Mouse (Mus musculus) midbrain, embryonic 11.5 days (tissue): Measurements from ENCODE around the gene Kcnk13. TPM values are rescaled to one million over a fixed set of nuclear protein-coding genes. Genes with fewer than 3 reads are reported as not detected.
A peak's percentile ranks its signal among the peaks of the same experiment; 100 is the strongest.

ENCODE experiments used
- ATAC-seq: fragments of 200-750 bp; cut with Nextera tagmentation; 2 replicates; pipeline ENCODE4 v1.8.0; 2017; ENCODE audit warnings: moderate TSS enrichment, moderate library complexity; ENCODE audit not compliant: low FRiP score
- DNase-seq: peaks from one replicate; pipeline ENCODE4 v3.0.0; 2015; ENCODE audit warnings: low spot score; ENCODE audit errors: missing footprints
- H3K27ac ChIP-seq: fragments of 300-500 bp; sonication (generic); 2 replicates; pipeline ENCODE4 v1.5.1; 2014; ENCODE audit warnings: low read depth, low read length
- H3K27me3 ChIP-seq: fragments of 300-500 bp; sonication (generic); 2 replicates; pipeline ENCODE4 v1.6.1; 2014; ENCODE audit warnings: mild to moderate bottlenecking, low read length, moderate library complexity, mixed read lengths; ENCODE audit not compliant: control insufficient read depth, insufficient read depth
- H3K36me3 ChIP-seq: fragments of 300-500 bp; sonication (generic); 2 replicates; pipeline ENCODE4 v1.6.1; 2014; ENCODE audit warnings: mild to moderate bottlenecking, low read length, moderate library complexity, mixed read lengths; ENCODE audit not compliant: control insufficient read depth, insufficient read depth
- H3K4me1 ChIP-seq: fragments of 300-500 bp; sonication (generic); 2 replicates; pipeline ENCODE4 v1.6.1; 2014; ENCODE audit warnings: low read length; ENCODE audit not compliant: control insufficient read depth, insufficient read depth
- H3K4me2 ChIP-seq: fragments of 300-500 bp; sonication (generic); 2 replicates; pipeline ENCODE4 v1.6.1; 2014; ENCODE audit warnings: mild to moderate bottlenecking, moderate library complexity
- H3K4me3 ChIP-seq: fragments of 300-500 bp; sonication (generic); 2 replicates; pipeline ENCODE4 v1.5.1; 2014; ENCODE audit warnings: low read depth, low read length
- H3K9ac ChIP-seq: fragments of 300-500 bp; sonication (generic); 2 replicates; pipeline ENCODE4 v1.6.1; 2014; ENCODE audit warnings: low read length
- H3K9me3 ChIP-seq: fragments of 300-500 bp; sonication (generic); 2 replicates; pipeline ENCODE4 v1.6.1; 2016; ENCODE audit warnings: low read length; ENCODE audit not compliant: control insufficient read depth
- WGBS: fragments of 180-500 bp; shearing (Covaris S2); extraction: QIAGEN DNeasy Blood & Tissue Kit; methylation state at CpG from one replicate; pipeline ENCODE4 v1.1.7; 2014; 5-methylcytosine and 5-hydroxymethylcytosine counted together
- polyA plus RNA-seq: library from polyadenylated mRNA; unstranded; fragments of >200 nt; fragmentation: Nextera tagmentation; extraction: Ambion mirVana; gene quantifications from 2 replicates; pipeline ENCODE4 v1.2.1, GENCODE M21; 2014

Kcnk13 gene
- polyA plus RNA-seq, 1 experiment from 2014 or later = 0.18 TPM

DNA sequence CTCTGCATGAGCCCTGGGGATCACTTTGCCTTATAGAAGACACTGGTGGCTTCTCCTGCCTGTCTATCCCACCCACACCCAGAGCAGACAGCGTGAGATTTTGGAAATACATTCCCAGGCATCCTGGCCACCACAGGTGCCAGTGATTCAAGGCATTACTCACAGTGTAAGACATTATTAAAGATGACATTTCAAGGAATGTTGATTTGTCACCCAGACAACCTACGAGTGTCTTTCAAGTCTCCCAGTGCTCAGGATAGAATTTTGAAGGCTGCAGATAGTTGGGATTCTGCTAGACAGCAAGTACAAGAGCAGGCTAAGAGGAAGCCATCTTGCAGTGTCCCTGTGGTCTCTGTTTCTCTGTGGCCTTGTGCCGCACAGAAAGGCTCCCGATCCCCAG is 32.1 kb upstream of the Kcnk13 start:
- no peak overlapping the region for H3K27ac ChIP-seq
- no peaks in the 10 kb centered on the region for H3K4me1 ChIP-seq
- no peak overlapping the region for H3K4me2 ChIP-seq
- ATAC-seq (no peak), DNase-seq (no peak)
- H3K4me3 ChIP-seq = no peak overlapping the region
- peaks cover 2% of the 10 kb centered on the region; the same call in 1 of the 2 replicates for H3K36me3 ChIP-seq
- H3K9me3 ChIP-seq = no peaks in the 10 kb centered on the region
- 0 out of 2 replicates have a peak, but pooled peaks cover 4% of the 10 kb centered on the region for H3K27me3 ChIP-seq
- H3K9ac ChIP-seq = no peak overlapping the region
- 92% methylated on average over 4 of the region's 4 CpGs for WGBS

DNA sequence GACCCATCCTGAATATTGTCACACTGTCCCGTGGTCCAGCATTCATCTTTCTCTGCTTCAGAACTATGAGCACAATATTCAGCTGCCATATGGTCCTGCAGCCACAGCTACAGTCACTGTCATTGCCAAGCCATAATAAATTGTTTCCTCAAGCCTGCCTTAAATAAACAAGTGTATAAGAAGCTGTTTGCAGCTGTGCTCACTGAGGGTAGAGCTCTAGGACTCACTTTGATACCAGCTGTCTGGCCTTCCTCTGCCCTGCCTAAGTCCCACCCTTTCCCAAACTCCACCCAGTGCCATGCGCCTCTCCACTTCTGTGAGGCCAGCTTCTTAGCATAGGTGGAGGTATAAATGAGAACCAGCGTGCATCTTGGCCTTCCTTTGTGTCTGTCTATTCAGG is 30.7 kb upstream of the Kcnk13 start:
- H3K4me2 ChIP-seq = no peak overlapping the region

DNA sequence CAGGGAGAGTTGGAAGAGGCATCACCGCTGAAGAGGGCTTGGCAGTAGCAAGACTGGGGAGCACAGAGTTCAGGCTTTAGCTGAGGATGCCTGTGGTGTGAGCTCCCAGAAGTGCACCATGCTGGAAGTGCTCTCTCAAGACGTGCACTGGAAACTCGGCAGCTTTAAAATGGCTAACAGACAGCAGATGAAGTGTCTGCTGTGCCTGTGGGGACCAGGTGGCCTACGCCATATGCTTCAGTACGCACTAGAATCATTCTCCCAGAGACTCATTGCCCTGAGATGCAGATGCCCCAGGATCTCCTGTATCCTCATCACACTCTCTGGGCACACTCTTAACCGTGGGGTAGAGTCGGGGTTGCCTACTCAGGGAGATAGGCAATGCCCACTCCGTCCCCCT is 28.9 kb upstream of the Kcnk13 start:
- H3K4me2 ChIP-seq = no peak overlapping the region
- DNase-seq (no peak), ATAC-seq (no peak)
- H3K9ac ChIP-seq = no peak overlapping the region
- no peaks in the 10 kb centered on the region; the same call in 1 of the 2 replicates for H3K36me3 ChIP-seq
- WGBS = 91% methylated on average over 8 of the region's 8 CpGs
- H3K27ac ChIP-seq = no peak overlapping the region
- H3K4me3 ChIP-seq = no peak overlapping the region
- no peaks in the 10 kb centered on the region for H3K9me3 ChIP-seq
- no peaks in the 10 kb centered on the region for H3K4me1 ChIP-seq
- no peaks in the 10 kb centered on the region for H3K27me3 ChIP-seq

More for the DNA sequence above, 30.7 kb upstream of the Kcnk13 start:
- WGBS = 90% methylated on average over 3 of the region's 3 CpGs
- no peaks in the 10 kb centered on the region for H3K4me1 ChIP-seq
- no peaks in the 10 kb centered on the region; the same call in 1 of the 2 replicates for H3K36me3 ChIP-seq
- DNase-seq (no peak), ATAC-seq (no peak)
- no peak overlapping the region for H3K4me3 ChIP-seq
- no peak overlapping the region for H3K9ac ChIP-seq
- no peaks in the 10 kb centered on the region for H3K27me3 ChIP-seq
- no peaks in the 10 kb centered on the region for H3K9me3 ChIP-seq
- H3K27ac ChIP-seq = no peak overlapping the region

DNA sequence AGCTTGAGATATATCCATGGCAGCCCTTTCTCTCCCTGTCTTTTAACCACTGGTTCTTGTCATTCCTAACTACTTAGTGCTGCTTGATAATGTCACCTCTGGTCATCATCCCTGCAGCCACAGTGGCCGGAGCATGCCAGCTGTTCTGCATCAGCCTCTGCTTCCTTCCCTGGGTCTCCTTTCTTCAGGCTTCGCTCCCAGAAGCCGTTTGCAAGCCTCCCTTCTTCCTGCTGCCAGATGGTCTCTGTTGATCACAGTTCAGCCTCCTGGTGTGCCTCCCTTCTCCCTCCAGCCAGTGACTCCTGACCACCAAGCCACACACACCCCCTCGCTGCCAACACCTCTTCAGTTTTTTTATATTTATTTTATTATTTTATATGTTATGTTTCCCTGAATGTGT is 25.8 kb upstream of the Kcnk13 start:
- Histone ChIP-seq H3K27ac (no peak overlapping the region), H3K36me3 (no peaks in the 10 kb centered on the region; the same call in 1 of the 2 replicates), H3K4me3 (no peak overlapping the region), H3K27me3 (no peaks in the 10 kb centered on the region), H3K9ac (no peak overlapping the region), H3K9me3 (no peaks in the 10 kb centered on the region), H3K4me2 (no peak overlapping the region), H3K4me1 (no peaks in the 10 kb centered on the region)
- DNase-seq = no peak
- WGBS = 86% methylated on average over 4 of the region's 4 CpGs
- no peak for ATAC-seq

DNA sequence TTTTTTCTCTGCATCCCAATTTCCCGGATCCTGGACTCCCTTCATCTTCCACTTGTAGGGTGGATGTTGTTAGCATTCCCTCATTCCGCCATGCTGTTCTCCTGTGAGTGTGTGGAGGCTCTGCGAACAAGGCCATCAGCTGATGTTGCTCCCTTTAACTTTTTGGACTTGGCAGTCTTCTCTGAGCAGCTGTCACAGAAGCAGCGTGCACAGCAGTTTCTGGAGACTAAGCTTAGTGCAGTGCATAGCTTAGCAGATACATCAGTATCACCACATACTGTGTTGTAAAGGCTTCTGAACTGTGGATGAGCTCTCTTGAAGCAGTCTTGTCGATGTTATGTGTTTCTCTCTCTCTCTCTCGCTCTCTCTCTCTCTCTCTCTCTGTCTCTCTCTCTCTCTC is 25.1 kb upstream of the Kcnk13 start:
- H3K27me3 ChIP-seq = no peaks in the 10 kb centered on the region
- H3K4me3 ChIP-seq = no peak overlapping the region
- H3K36me3 ChIP-seq = no peaks in the 10 kb centered on the region; the same call in 1 of the 2 replicates
- WGBS = 92% methylated on average over 6 of the region's 6 CpGs
- no peaks in the 10 kb centered on the region for H3K4me1 ChIP-seq
- no peak overlapping the region for H3K9ac ChIP-seq
- ATAC-seq (no peak), DNase-seq (no peak)
- H3K27ac ChIP-seq = no peak overlapping the region
- no peaks in the 10 kb centered on the region for H3K9me3 ChIP-seq
- no peak overlapping the region for H3K4me2 ChIP-seq

DNA sequence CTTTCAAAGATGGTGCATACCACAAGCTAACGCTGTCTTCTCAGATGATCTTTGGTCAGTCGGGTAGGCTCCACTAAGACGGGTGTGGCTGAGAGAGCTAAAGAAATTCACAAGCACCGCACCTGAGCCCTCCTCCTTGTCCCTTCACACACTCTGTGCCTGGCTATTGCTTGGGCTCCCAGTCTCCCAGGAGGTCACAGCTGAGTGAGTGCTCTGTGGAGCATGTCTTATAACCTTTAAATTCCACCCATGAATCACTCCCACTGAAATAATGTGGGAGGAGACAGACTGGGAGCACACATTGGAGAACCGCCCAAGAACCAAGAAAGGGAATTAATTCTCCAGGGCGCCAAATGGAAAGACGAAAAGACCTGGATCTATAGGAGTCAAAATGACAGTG is 23.6 kb upstream of the Kcnk13 start:
- Histone ChIP-seq H3K27ac (no peak overlapping the region), H3K27me3 (no peaks in the 10 kb centered on the region), H3K4me3 (no peak overlapping the region), H3K4me2 (no peak overlapping the region), H3K9me3 (no peaks in the 10 kb centered on the region), H3K36me3 (no peaks in the 10 kb centered on the region; the same call in 1 of the 2 replicates), H3K9ac (no peak overlapping the region), H3K4me1 (no peaks in the 10 kb centered on the region)
- 76% methylated on average over 7 of the region's 7 CpGs for WGBS
- DNase-seq = no peak
- ATAC-seq = no peak

DNA sequence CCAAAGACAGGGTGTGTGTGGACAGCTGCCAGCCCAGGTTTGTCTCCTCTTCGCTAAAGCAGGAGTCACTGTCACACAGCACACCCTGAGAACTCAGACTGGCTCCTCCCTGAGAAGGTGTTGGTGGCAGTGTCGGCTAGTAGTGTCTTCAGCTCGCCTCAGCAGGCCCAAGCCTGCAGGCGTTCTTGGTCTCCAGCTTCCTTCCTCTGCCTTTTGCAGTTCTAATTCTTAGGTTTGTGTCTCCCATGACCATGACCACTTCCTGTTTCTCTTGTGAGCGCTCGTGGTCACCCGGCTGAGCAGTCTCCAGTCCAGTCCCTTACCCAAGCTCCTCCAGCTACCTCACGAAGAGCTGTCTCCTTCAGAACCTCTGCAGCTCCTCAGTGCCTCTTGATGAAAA is 21.9 kb upstream of the Kcnk13 start:
- no peak for ATAC-seq
- no peaks in the 10 kb centered on the region for H3K36me3 ChIP-seq
- no peak overlapping the region for H3K4me2 ChIP-seq

DNA sequence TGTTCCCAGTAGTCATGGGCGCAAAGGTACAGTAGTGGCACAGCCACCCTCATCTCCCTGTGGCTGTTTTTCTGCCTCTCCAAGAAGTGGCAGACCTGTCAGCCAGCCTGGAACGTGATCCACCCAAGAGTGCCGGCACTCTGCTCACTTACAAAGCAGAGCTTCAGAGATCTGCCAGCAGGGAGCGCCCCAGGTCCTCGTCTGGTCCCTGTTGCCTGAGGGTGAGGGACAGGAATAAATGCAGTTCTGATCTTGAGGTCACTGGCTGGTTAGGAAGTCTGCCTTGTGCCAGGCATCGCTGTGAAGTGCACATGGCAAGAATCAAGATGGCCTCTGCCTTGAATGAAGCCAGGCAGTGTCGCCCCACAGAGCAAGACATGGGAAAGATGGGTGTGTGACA is 11.4 kb upstream of the Kcnk13 start:
- Histone ChIP-seq H3K27me3 (no peaks in the 10 kb centered on the region), H3K9me3 (no peaks in the 10 kb centered on the region), H3K4me2 (no peak overlapping the region), H3K4me1 (no peaks in the 10 kb centered on the region), H3K9ac (no peak overlapping the region), H3K36me3 (no peaks in the 10 kb centered on the region), H3K27ac (no peak overlapping the region), H3K4me3 (no peak overlapping the region)
- WGBS = 57% methylated on average over 7 of the region's 7 CpGs
- peak; percentile 87 for DNase-seq
- ATAC-seq = no peak

More for the DNA sequence above, 21.9 kb upstream of the Kcnk13 start:
- Histone ChIP-seq H3K4me3 (no peak overlapping the region), H3K4me1 (no peaks in the 10 kb centered on the region), H3K9ac (no peak overlapping the region), H3K9me3 (no peaks in the 10 kb centered on the region), H3K27me3 (no peaks in the 10 kb centered on the region), H3K27ac (no peak overlapping the region)
- DNase-seq = no peak
- WGBS = 87% methylated on average over 8 of the region's 8 CpGs

DNA sequence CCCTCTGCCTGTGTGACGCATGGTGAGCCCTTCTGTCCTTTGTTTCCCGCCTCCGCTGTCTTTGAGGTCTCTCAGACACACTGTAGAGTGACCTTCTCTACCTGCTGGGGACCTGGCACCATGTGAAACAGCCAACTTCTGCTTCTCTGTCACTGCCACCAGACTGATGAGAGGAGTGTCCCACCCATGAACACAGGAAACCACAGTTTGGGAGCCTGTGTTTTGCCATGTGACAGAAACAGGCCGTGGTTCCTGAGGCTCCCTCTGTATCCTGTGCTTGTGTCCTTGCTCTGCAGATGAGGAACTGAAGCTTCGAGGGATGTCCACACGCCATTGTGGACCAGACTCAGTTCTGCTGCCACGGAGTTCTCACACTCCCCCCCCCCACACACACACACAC is 7.9 kb upstream of the Kcnk13 start:
- Histone ChIP-seq H3K27ac (no peak overlapping the region), H3K27me3 (no peaks in the 10 kb centered on the region), H3K4me1 (no peaks in the 10 kb centered on the region; the same call in 1 of the 2 replicates), H3K4me3 (no peak overlapping the region), H3K9me3 (no peaks in the 10 kb centered on the region), H3K9ac (no peak overlapping the region), H3K36me3 (no peaks in the 10 kb centered on the region), H3K4me2 (no peak overlapping the region)
- WGBS = 84% methylated on average over 7 of the region's 7 CpGs
- ATAC-seq (no peak), DNase-seq (no peak)
